Mouse (Mus musculus) thymus, adult 2 months (tissue): ENCODE measurements around the gene Aire.
"Not testable (repeated sequence)": the region's sequence is repeated elsewhere in the genome, so short reads cannot be mapped to it uniquely, and the experiment has no call there.

Experiments
- CTCF ChIP-seq: fragments of 200-500 bp; IDR thresholded peaks from 2 replicates; pipeline ENCODE4 v1.5.1; 2012; ENCODE audit warnings: mild to moderate bottlenecking, control low read depth, low read length, moderate library complexity, borderline replicate concordance; ENCODE audit not compliant: control insufficient read depth, poor library complexity, insufficient read depth; ENCODE audit errors: extremely low read depth
- POLR2A ChIP-seq: fragments of 200-500 bp; IDR thresholded peaks from 2 replicates; pipeline ENCODE4 v1.6.1; 2012; ENCODE audit warnings: mild to moderate bottlenecking, low read length, control low read depth, moderate library complexity; ENCODE audit not compliant: control insufficient read depth, poor library complexity, insufficient read depth; ENCODE audit errors: extremely low read depth

DNA sequence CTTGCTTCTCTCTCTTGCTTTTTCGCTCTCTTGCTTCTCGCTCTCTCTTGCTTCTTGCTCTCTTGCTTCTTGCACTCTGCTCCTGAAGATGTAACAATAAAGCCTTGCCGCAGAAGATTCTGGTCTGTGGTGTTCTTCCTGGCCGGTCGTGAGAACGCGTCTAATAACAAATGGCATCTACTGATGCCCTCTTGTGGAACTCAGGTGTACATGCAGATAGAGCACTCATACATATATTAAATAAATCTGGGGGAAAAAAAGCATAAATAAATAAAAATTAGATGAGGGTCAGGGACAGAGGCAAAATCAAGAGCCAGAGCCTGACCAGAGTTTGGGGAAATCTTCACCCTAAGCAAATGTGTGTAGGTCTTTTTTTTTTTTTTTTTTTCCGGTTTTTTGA, 18.0 kb downstream of the Aire start:
- TF ChIP-seq CTCF, POLR2A: not testable (repeated sequence)
